ENCODE assay signal across 7 mouse cellular contexts in the genomic region with DNA sequence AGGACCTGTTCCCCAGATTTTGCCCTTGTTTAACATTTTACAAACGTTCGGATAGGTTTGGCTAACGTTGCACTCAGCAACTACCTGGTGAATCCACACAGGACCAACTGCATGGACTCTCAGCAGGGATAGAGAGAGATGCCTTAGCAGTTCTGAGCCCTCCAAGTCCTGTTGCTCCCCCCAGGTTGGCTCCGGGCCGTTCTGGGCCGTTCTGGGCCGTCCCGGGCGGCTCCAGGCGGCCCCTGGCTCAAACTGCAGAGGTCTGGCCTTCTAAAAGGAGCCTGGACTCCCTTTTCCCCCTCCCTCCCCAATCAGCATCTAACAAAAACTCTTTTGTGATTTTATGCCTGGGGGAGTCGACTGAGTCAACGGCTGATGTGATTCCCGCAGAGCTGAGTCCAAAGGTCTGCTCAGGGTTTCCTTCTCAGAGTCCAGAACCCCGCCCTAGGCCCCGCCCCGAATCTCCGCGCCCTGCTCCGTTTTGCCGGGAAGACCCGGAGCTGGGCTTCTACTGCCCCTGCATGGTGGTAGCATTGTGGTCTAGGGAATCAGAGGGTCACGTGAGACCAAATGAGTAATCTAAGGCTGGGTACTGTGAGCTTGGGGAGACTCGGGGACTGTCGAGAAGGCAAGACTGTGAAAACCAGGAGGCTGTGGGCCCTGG. TPM values are rescaled to one million over a fixed set of nuclear protein-coding genes. Genes with fewer than 3 reads are reported as not detected.
DNase-seq lines count a peak whose midpoint lies in the region; ATAC-seq lines count a peak whose summit lies in the region.

No protein-coding gene starts in this region.

- H3K9me3 ChIP-seq in embryonic facial prominence, embryonic 10.5 days = no peaks in the 10 kb centered on the region
- H3K9me3 ChIP-seq in liver, embryonic 12.5 days (replicated peaks) = no peaks in the 10 kb centered on the region

- H3K27ac ChIP-seq in embryonic facial prominence, embryonic 10.5 days (replicated peaks) = peak overlapping the region; percentile 84
- H3K27ac ChIP-seq in liver, embryonic 12.5 days = no peak overlapping the region

- peak overlapping the region; percentile 51 for H3K4me3 ChIP-seq in embryonic facial prominence, embryonic 10.5 days
- H3K4me3 ChIP-seq in liver, embryonic 12.5 days = peak overlapping the region; percentile 32

- 4% methylated on average over 24 of the region's 24 CpGs for WGBS in embryonic facial prominence, embryonic 10.5 days
- 18% methylated on average over 24 of the region's 24 CpGs for WGBS in liver, embryonic 12.5 days (ENCODE audit: insufficient replicate concordance)

- ATAC-seq in liver, embryonic 12.5 days = peak; percentile 24; the same call in 1 of the 2 replicates

- H3K4me1 ChIP-seq in embryonic facial prominence, embryonic 10.5 days = peaks cover 33% of the 10 kb centered on the region
- peaks cover 16% of the 10 kb centered on the region for H3K4me1 ChIP-seq in liver, embryonic 12.5 days

- no peaks in the 10 kb centered on the region for H3K36me3 ChIP-seq in embryonic facial prominence, embryonic 10.5 days (replicated peaks)
- no peaks in the 10 kb centered on the region for H3K36me3 ChIP-seq in liver, embryonic 12.5 days

- peak overlapping the region; percentile 24; the same call in 1 of the 2 replicates for H3K9ac ChIP-seq in liver, embryonic 12.5 days

- DNase-seq in brain, adult 2 months (ENCODE audit: low read depth, low spot score) = peak; percentile 89
- peak; percentile 88 for DNase-seq in embryonic facial prominence, embryonic 10.5 days (ENCODE audit: low spot score)
- DNase-seq in heart, adult 9 months (ENCODE audit: low spot score in 2 of 2) = peak; percentile 85 to 88
- peak; percentile 80 to 82 for DNase-seq in kidney, adult 8-10 months
- peak; percentile 83 for DNase-seq in neural tube, embryonic 10.5 days (ENCODE audit: extremely low spot score, low spot score)
- peak; percentile 92 for DNase-seq in yolk sac, embryonic 10.5 days (ENCODE audit: low spot score)

- no peaks in the 10 kb centered on the region for H3K27me3 ChIP-seq in embryonic facial prominence, embryonic 10.5 days (replicated peaks; ENCODE audit: low read depth, poor library complexity, severe bottlenecking)
- H3K27me3 ChIP-seq in liver, embryonic 12.5 days (replicated peaks) = peaks cover 8% of the 10 kb centered on the region

- H3K4me2 ChIP-seq in liver, embryonic 12.5 days = peak overlapping the region; percentile 60

RNA-seq across cellular contexts. Expression of a gene that starts 14.3 kb away (rescaled TPM):
- 1.00 and 1.6 TPM in 2 replicates for polyA plus RNA-seq in embryonic facial prominence, embryonic 10.5 days (2016; fragmentation: Nextera tagmentation; extraction: Ambion mirVana)
- 0.30 and 0.35 TPM in 2 replicates for polyA plus RNA-seq in liver, embryonic 12.5 days (2016; fragmentation: Nextera tagmentation; extraction: Ambion mirVana)

RNA-seq across cellular contexts. Expression of a gene that starts 37.4 kb away (rescaled TPM):
- 9.7 and 10.9 TPM in 2 replicates for polyA plus RNA-seq in embryonic facial prominence, embryonic 10.5 days (2016; fragmentation: Nextera tagmentation; extraction: Ambion mirVana)
- polyA plus RNA-seq in liver, embryonic 12.5 days (2016; fragmentation: Nextera tagmentation; extraction: Ambion mirVana) = 14.1 and 15.2 TPM in 2 replicates

RNA-seq across cellular contexts. Expression of a gene that starts 43.4 kb away (rescaled TPM):
- polyA plus RNA-seq in embryonic facial prominence, embryonic 10.5 days (2016; fragmentation: Nextera tagmentation; extraction: Ambion mirVana) = 49.5 and 50.0 TPM in 2 replicates
- 66.5 and 73.8 TPM in 2 replicates for polyA plus RNA-seq in liver, embryonic 12.5 days (2016; fragmentation: Nextera tagmentation; extraction: Ambion mirVana)

RNA-seq across cellular contexts. Expression of a gene that starts 58.0 kb away (rescaled TPM):
- 65.5 and 71.5 TPM in 2 replicates for polyA plus RNA-seq in embryonic facial prominence, embryonic 10.5 days (2016; fragmentation: Nextera tagmentation; extraction: Ambion mirVana)
- polyA plus RNA-seq in liver, embryonic 12.5 days (2016; fragmentation: Nextera tagmentation; extraction: Ambion mirVana) = 66.1 and 66.3 TPM in 2 replicates
